In the genomic region with DNA sequence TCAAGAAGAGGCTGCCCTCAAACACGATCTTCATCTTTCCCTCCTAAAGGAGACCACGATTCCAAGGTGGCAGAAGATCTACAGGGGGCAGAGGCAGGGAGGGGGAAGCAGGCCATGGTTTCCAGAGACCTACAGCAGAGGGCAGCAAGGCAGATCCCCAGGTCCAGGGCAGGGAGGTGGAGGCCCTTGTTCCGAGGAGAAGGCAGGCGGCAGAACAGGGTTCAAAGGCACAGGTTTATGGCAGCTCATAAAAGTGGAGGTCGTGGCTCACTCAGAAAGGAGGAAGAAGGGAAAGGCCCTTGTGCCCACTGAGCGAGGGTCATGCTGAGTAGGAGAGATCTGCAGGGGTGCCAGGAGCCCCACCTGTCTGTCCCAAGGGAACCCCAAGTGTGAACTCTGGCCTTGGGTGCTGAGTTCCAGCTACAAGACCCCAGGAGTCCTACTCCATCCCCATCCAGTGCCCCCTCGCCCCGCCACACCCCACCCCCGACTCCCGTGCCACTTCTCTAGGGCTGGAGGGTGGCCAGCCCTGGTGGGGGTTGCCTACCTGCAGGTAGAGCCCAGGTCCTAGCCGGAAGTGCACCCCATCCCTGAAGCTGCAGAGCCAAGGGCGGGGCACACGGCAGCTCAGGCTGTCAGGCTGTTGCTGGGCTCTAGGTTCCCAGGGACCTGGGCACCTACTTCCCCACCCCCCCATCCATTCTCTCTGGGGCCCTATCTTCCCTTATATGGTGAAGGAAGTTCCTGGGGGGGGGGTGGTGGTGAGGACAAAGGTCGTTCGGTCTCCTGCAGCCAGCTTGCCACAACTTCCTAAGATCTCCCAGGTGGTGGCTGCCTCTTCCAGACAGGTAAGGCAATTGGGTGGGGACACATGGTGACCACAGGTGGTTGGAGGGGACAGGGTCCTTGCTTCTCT, we compare ENCODE assay signal across 15 mouse cellular contexts. TPM values are rescaled to one million over a fixed set of nuclear protein-coding genes. Genes with fewer than 3 reads are reported as not detected.
DNase-seq lines count a peak whose midpoint lies in the region; ATAC-seq and TF ChIP-seq lines count a peak whose summit lies in the region.
"Had no signal": no experiment of that assay in that cellular context is flagged by ENCODE, and none has a peak within 500 bp of the region (broad histone marks: within the 10 kb centered on the region; RNA-seq: fewer than 3 reads in every experiment).

A gene (plus strand): TSS at position 788 of the 916 bp plus-strand sequence.

- no peaks in the 10 kb centered on the region for H3K9me3 ChIP-seq in intestine, postnatal 0 days (ENCODE audit: control insufficient read depth)
- no peaks in the 10 kb centered on the region for H3K9me3 ChIP-seq in stomach, embryonic 15.5 days
- H3K9me3 ChIP-seq: hindbrain, embryonic 15.5 days; liver, embryonic 15.5 days; midbrain, embryonic 15.5 days; neural tube, embryonic 12.5 days had no signal

- ATAC-seq in granulocyte monocyte progenitor cell, adult 5-6 weeks (replicated peaks; ENCODE audit: poor library complexity, severe bottlenecking): peak; percentile 35; the same call in 1 of the 2 replicates
- peak; percentile 89 for ATAC-seq in intestine, postnatal 0 days
- ATAC-seq in stomach, embryonic 15.5 days (ENCODE audit: insufficient read depth, low FRiP score, low read depth): peak; percentile 75
- ATAC-seq: midbrain, embryonic 15.5 days had no signal

- H3K4me3 ChIP-seq in intestine, postnatal 0 days (ENCODE audit: low read depth, low read length): peak within 1 kb of the TSS; percentile 47
- H3K4me3 ChIP-seq in stomach, embryonic 15.5 days (replicated peaks): peak within 1 kb of the TSS; percentile 7; the same call in 1 of the 2 replicates
- H3K4me3 ChIP-seq: hindbrain, embryonic 15.5 days; liver, embryonic 15.5 days; midbrain, embryonic 15.5 days; neural tube, embryonic 12.5 days had no signal

- peak; percentile 62 to 83 for DNase-seq in kidney, postnatal 25 days
- DNase-seq in urinary bladder, postnatal 14 days (ENCODE audit: low spot score): no peak
- no peak for DNase-seq in cerebellum, postnatal 25 days
- no peak for DNase-seq in testis, postnatal 10 days (ENCODE audit: low spot score)
- DNase-seq: adrenal gland, adult 2 months; cerebellum, adult 9-11 months; lung, postnatal 36 days had no signal

- no peaks in the 10 kb centered on the region; the same call in 1 of the 2 replicates for H3K4me1 ChIP-seq in intestine, postnatal 0 days (replicated peaks; ENCODE audit: control insufficient read depth, insufficient read depth, low read length)
- H3K4me1 ChIP-seq in stomach, embryonic 15.5 days: no peaks in the 10 kb centered on the region; the same call in 1 of the 2 replicates
- H3K4me1 ChIP-seq: hindbrain, embryonic 15.5 days; midbrain, embryonic 15.5 days; neural tube, embryonic 12.5 days had no signal

- H3K4me2 ChIP-seq in intestine, postnatal 0 days (replicated peaks; ENCODE audit: low read depth): peak within 1 kb of the TSS; percentile 70
- H3K4me2 ChIP-seq in stomach, embryonic 15.5 days: peak within 1 kb of the TSS; percentile 9; the same call in 1 of the 2 replicates
- H3K4me2 ChIP-seq: hindbrain, embryonic 15.5 days; liver, embryonic 15.5 days; midbrain, embryonic 15.5 days; neural tube, embryonic 12.5 days had no signal

- H3K27me3 ChIP-seq in intestine, postnatal 0 days (replicated peaks; ENCODE audit: control insufficient read depth, insufficient read depth, low read length): no peaks in the 10 kb centered on the region
- H3K27me3 ChIP-seq in stomach, embryonic 15.5 days (replicated peaks): no peaks in the 10 kb centered on the region
- H3K27me3 ChIP-seq: CH12.LX; hindbrain, embryonic 15.5 days; liver, embryonic 15.5 days; midbrain, embryonic 15.5 days had no signal

- peak; percentile 71 for TF ChIP-seq CTCF in intestine, postnatal 0 days (IDR thresholded peaks at IDR 0.05; ENCODE audit: low read depth)

- H3K27ac ChIP-seq in intestine, postnatal 0 days (ENCODE audit: low read depth, low read length): peak within 1 kb of the TSS; percentile 91
- peak within 1 kb of the TSS; percentile 54 for H3K27ac ChIP-seq in stomach, embryonic 15.5 days
- H3K27ac ChIP-seq: hindbrain, embryonic 15.5 days; liver, embryonic 15.5 days; midbrain, embryonic 15.5 days; neural tube, embryonic 12.5 days had no signal

- WGBS in intestine, postnatal 0 days: 17% methylated on average over 13 of the region's 15 CpGs
- 45% methylated on average over 15 of the region's 15 CpGs for WGBS in stomach, embryonic 15.5 days

- 0 out of 2 replicates have a peak, but pooled peaks cover 5% of the 10 kb centered on the region for H3K36me3 ChIP-seq in intestine, postnatal 0 days (ENCODE audit: control insufficient read depth, insufficient read depth)
- no peaks in the 10 kb centered on the region for H3K36me3 ChIP-seq in stomach, embryonic 15.5 days
- H3K36me3 ChIP-seq: hindbrain, embryonic 15.5 days; liver, embryonic 15.5 days; midbrain, embryonic 15.5 days; neural tube, embryonic 12.5 days had no signal

- H3K9ac ChIP-seq in intestine, postnatal 0 days (ENCODE audit: low read depth, low read length): peak within 1 kb of the TSS; percentile 63
- no peak within 1 kb of the TSS for H3K9ac ChIP-seq in stomach, embryonic 15.5 days
- H3K9ac ChIP-seq: hindbrain, embryonic 15.5 days; liver, embryonic 15.5 days; midbrain, embryonic 15.5 days; neural tube, embryonic 12.5 days had no signal

RNA-seq across cellular contexts. Expression of the gene that starts here (rescaled TPM):
- 0.09 TPM in 1 of 2 replicates, not detected in the other for total RNA-seq in granulocyte monocyte progenitor cell, adult 5-6 weeks (2014; fragmentation: Nextera tagmentation)
- not detected in 2 replicates for total RNA-seq in granulocyte monocyte progenitor cell, adult 5-6 weeks (2017)
- polyA plus RNA-seq in intestine, postnatal 0 days (2015; fragmentation: Nextera tagmentation; extraction: Ambion mirVana): 217 and 244 TPM in 2 replicates
- polyA plus RNA-seq in stomach, embryonic 15.5 days (2015; fragmentation: Nextera tagmentation; extraction: Ambion mirVana): 32.2 and 41.1 TPM in 2 replicates

Comparison
In these comparisons a context has a peak if more than half of its experiments do, and no peak if none do; other contexts are left out.
1. Peak in ATAC-seq in granulocyte monocyte progenitor cell, adult 5-6 weeks; RNA of the gene not detected or under 1 TPM.
2. ATAC-seq: peak in every context shown above with its lines; median percentile 89 in intestine, postnatal 0 days; 75 in stomach, embryonic 15.5 days; 35 in granulocyte monocyte progenitor cell, adult 5-6 weeks.
3. DNase-seq: peak in kidney, postnatal 25 days (2 of 2); none in urinary bladder, postnatal 14 days (single experiment), cerebellum, postnatal 25 days (0 of 2) and testis, postnatal 10 days (single experiment).